Mouse (Mus musculus): ENCODE measurements around the gene Luzp4. TPM values are rescaled to one million over a fixed set of nuclear protein-coding genes. Genes with fewer than 3 reads are reported as not detected.
"Not testable (repeated sequence)": the region's sequence is repeated elsewhere in the genome, so short reads cannot be mapped to it uniquely, and the experiment has no call there.

The Luzp4 gene
- not detected in 2 replicates for polyA plus RNA-seq (2016; fragmentation: Nextera tagmentation; extraction: Ambion mirVana)

GRCm38 (mm10) chrX:148857340-148857739 lies at the start of gene Luzp4:
Luzp4 (plus strand) TSS chrX:148857640.
- not testable (repeated sequence) for H3K9ac ChIP-seq; H3K27me3 ChIP-seq (replicated peaks); H3K27ac ChIP-seq (ENCODE audit: poor library complexity, severe bottlenecking); ATAC-seq (ENCODE audit: insufficient number of reproducible peaks, low FRiP score); H3K9me3 ChIP-seq (replicated peaks); H3K4me2 ChIP-seq; H3K36me3 ChIP-seq; H3K4me1 ChIP-seq (replicated peaks); H3K4me3 ChIP-seq
- 73% methylated on average over 5 of the region's 6 CpGs for WGBS

DNA sequence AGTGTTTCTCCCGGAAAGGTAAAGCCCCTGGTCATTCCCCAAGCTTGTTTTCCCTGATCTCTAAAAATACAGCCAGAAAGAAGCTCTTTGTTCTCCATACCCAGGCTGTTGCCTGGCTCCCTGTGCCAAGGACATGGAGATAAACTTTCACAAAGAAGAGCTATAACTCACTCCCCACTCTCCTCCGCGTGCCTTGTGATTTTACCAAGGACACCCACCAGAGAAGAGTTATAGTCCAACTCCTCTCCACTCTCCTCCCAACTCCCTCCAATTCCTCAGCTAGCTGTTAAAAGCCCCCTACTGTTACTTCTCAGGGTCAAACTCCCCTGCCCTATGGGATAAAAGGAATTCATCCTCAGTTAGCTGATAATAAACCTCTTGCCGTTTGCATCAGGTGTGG lies 15.6 kb upstream of the Luzp4 start:
- ATAC-seq (ENCODE audit: insufficient number of reproducible peaks, low FRiP score); H3K4me2 ChIP-seq; H3K27ac ChIP-seq (ENCODE audit: poor library complexity, severe bottlenecking); H3K4me3 ChIP-seq; H3K27me3 ChIP-seq (replicated peaks); H3K9ac ChIP-seq; H3K4me1 ChIP-seq (replicated peaks); H3K36me3 ChIP-seq; H3K9me3 ChIP-seq (replicated peaks): not testable (repeated sequence)
- WGBS = 71% methylated on average over 2 of the region's 4 CpGs

Other genes starting within 250 kb of the Luzp4 start
- not detected in 2 replicates for gene Gm8334, start 242.5 kb upstream of the Luzp4 start, polyA plus RNA-seq (2016; fragmentation: Nextera tagmentation; extraction: Ambion mirVana)
- gene Gm15127, start 194.0 kb upstream of the Luzp4 start, polyA plus RNA-seq (2016; fragmentation: Nextera tagmentation; extraction: Ambion mirVana) = not detected in 2 replicates
- gene Ott, start 216.6 kb downstream of the Luzp4 start, polyA plus RNA-seq (2016; fragmentation: Nextera tagmentation; extraction: Ambion mirVana) = not detected in 2 replicates